Mouse (Mus musculus) MEL (cell line): ENCODE results near the gene Epha10.

Experiments used
- CHD2 ChIP-seq: IDR thresholded peaks from 2 replicates; pipeline ENCODE4 v1.6.1; 2011; ENCODE audit warnings: low read length, improper control_type of control experiment
- ELF1 ChIP-seq: IDR thresholded peaks from 2 replicates; pipeline ENCODE4 v1.6.1; 2014; ENCODE audit warnings: low read depth, mild to moderate bottlenecking, inconsistent platforms, low read length, improper control_type of control experiment, moderate library complexity
- EP300 ChIP-seq, 2 experiments: IDR thresholded peaks; 2 replicates each; pipeline ENCODE4 v1.6.1; 2011; ENCODE audit warnings: improper control_type of control experiment in 2 of 2, low read length in 2 of 2, low read depth in 1 of 2, mild to moderate bottlenecking in 1 of 2

- TF ChIP-seq ELF1: peak; percentile 48; the same call in 1 of the 2 replicates
- no peak for TF ChIP-seq EP300 (IDR thresholded peaks at IDR 0.05; ENCODE audit: low read depth in 1 of 2, low read length in 2 of 2)
- no peak for TF ChIP-seq CHD2
Measured at GRCm38 (mm10) chr4:124850933-124851658, 29.6 kb upstream of the Epha10 start, which contains the start of gene 1110065P20Rik.
